Mouse (Mus musculus) layer of hippocampus, postnatal 25 days (tissue): ENCODE measurements around the gene Ppt1. TPM values are rescaled to one million over a fixed set of nuclear protein-coding genes. Genes with fewer than 3 reads are reported as not detected.
A peak's percentile ranks its signal among the peaks of the same experiment; 100 is the strongest.

ENCODE experiments used
- DNase-seq, 2 experiments: peaks; one replicate each; pipeline ENCODE4 v3.0.0; 2022; ENCODE audit warnings: mixed read lengths in 2 of 2, low spot score in 1 of 2; ENCODE audit errors: extremely low spot score in 1 of 2
- total RNA-seq, 2 experiments: library from RNA; stranded (reverse); gene quantifications; 2 replicates each; pipeline ENCODE4 v1.2.3; 2021

Ppt1 gene
- total RNA-seq, 2 experiments from 2014 or later = 80.2 to 83.5 TPM

GRCm38 (mm10) chr4:122868041-122868440 is 32.0 kb downstream of the Ppt1 start:
- DNase-seq = no peak

DNA sequence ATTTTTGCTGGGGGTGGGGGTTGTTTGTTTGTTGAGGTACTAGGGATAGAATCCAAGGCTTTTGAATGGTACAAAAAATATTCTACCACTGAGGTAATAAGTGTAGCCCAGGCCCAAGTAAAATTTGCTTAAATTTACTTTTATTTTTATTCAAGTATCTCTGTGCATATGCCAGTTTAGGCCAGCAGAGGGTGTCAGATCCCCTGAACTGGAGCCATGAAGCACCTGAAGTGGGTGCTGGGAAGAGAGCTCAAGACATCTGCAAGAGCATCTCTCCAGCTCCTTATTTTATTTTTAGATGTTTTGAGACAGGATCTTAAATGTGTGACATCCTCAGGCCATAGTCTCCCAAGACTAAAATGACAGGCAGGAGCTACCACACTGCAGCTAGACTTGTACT is 34.0 kb downstream of the Ppt1 start:
- DNase-seq = no peak

DNA sequence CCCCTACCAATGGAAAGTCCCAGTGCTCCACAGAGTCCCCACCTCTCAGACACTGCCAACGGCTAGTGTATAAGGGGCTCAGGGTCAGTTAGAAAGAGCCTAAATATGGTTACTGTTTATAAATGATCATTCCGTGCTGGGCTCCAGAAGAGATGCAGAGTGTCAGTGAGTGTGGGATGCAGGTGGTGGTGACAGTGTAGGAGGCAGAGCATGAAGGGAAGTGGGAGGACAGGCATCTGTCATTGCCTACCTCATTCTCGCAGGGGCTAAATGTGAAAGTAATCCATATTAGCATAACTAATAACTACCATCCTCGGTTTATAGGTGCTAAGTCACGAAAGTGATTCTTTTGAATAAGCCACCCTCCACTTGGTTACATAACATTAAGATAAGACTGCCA is 34.7 kb downstream of the Ppt1 start:
- no peak for DNase-seq

DNA sequence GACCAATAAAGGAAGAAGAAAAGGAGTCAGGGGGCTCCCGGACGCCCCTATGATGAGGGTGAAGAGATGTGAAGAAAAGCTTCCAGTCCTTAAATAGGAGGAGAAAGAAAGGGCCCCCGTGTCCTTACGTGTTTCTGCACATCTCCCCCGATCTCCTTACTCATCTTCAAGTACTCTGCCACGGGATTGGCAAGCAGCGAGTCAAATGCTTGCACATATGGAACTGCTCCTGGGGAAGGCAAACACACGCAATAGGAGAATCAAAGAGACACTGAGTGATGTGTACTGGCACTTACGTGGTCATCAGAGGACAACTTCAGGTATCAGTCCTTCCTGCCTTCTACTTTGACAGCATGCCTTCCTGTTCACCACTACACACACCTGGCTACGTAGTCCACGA is 35.2 kb downstream of the Ppt1 start:
- DNase-seq = no peak

DNA sequence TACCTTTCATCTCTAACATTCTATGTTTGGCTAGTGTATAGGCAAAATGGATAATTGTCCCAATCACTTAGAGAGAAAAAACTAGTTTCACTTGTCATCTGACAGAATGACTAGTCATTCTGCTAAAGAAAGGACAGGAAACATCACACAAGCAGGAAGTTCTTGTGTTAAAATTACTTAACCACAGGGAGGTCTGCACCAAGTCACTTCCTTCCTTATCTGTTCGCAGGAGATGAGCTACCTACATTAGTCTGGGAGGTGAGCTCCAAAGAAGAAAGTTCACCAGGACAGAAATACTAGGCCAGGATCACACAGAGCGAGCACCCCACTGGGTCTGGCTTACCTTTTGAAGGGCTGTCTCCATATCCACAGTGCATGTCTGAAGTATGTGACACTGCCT is 35.9 kb downstream of the Ppt1 start:
- no peak for DNase-seq

DNA sequence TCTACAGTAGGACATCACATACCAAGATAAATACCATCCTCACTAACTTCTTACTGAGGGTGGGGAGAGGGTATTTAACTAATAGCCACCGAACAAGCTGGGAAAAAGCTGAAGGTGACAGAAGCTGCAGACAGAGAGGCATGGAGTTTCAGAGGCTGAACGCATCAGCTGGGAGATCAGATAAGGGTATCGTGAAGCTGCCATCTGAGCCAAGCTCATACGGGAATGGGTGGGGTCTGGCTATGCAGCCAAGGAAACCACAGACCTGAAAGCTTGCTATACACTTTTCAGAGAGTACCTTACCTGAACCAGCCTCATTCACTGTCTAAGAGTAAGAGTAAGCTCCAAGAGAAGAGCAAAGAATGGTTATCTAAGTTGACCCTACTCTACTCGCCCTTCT is 37.0 kb downstream of the Ppt1 start:
- no peak for DNase-seq

GRCm38 (mm10) chr4:122873512-122873911 is 37.5 kb downstream of the Ppt1 start:
- no peak for DNase-seq

- DNase-seq = no peak
These were observed 42.5 kb downstream of the Ppt1 start for GRCm38 (mm10) chr4:122878333-122879070.

- DNase-seq = no peak
These were observed 46.5 kb downstream of the Ppt1 start for GRCm38 (mm10) chr4:122882544-122882943.

DNA sequence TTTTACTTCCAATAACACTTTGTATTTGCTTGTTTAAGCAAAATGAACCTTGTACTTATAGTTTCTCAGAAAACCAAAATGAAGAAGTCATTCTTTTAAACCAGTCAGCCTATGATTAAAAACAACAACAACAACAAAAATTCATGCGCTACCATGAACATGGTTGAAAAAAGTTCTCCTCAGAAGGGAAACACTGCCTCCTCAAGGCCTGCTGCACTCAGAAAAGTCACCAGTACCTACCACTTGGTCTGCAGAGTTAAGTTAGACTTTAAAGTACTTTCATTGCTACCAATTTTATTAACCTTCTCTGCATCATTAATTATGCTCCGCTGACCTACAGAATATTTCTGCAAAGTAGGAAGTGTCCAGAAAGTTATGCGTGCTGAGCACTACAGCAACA is 47.3 kb downstream of the Ppt1 start:
- DNase-seq = no peak

GRCm38 (mm10) chr4:122884051-122884450 is 48.0 kb downstream of the Ppt1 start:
- no peak for DNase-seq

DNA sequence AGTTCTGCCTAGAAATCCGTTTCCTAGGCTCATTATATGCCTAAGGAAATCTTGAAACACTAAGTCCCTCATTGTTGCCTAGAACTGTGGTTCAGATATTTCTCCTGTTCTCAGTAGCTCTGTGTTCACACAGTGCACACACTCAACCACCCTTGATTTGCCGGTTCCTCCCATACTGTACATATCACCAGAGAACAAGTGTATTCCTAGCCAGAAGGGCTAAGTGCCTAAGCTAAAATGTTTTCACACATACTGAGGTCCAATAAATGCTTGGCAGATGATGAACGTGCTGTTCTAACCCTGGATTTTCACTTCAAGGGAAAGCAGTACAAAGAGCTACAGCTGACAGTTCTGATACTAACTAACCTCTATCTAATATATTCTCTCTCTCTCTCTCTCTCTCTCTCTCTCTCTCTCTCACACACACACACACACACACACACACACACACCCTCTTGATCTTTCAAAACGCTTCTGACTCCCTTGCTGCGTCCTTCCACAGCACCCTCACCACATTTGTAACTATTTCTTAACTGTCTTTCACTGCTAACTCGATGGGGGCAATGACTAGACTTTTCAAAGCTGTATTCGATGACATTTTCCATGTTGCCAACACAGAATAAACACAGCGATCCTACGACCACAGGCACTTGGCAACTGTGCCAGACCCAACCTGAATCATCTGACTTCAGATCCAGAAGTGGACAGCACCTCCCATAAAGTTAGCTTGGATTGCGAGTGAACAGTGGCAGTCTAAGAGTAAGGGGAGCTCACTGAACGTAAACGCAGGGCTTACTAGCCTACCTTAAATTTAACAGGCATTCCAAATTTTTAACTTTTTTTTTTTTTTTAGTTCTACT is 48.7 kb downstream of the Ppt1 start:
- no peak for DNase-seq

DNA sequence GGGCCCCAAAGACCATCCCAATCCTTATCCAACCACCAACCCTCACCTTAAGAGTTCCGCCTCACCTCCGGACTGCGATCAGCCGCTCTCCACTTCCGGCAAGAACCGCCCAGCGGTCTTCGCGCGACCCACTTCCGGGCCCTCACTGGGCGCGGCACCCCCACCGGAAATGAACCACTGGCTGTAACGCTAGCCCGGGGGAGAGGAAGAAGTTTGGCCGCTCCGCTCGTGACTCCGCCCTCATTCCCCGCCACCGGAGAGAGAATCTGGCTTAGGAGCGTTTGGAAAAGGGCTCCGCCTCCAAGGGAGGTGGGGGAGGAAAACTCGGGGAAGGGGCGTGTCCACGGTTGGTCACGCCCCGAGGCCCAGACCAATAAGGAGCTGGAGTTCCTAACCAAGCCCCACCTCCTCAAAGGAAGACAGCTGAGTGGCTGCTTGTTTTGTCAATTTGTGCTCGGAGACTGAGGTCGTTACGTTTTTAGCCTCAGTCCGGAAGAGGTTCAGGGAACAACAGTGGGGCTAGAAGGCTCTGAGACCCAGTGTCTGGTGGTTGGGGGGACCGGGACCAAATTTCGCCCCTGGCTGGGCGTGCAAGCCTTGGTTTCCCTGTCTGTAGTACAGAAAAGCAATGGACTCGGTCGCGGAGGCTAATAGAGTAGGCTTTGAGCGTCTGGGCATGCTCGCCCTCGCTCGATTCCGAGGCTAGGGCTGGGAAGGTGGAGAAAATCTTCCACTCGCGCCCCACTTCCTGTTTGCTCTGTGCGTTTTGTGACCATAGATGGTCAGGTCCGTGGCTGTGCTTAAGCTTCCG is 49.9 kb downstream of the Ppt1 start, which contains the start of gene Cap1:
TSS of gene Cap1 (minus strand) at position 289 of the 811 bp plus-strand sequence.
- DNase-seq = peak; percentile 82 to 93

- DNase-seq = peak in 1 of 2 experiments; percentile 40
These were observed 50.7 kb downstream of the Ppt1 start for GRCm38 (mm10) chr4:122886579-122887254.

DNA sequence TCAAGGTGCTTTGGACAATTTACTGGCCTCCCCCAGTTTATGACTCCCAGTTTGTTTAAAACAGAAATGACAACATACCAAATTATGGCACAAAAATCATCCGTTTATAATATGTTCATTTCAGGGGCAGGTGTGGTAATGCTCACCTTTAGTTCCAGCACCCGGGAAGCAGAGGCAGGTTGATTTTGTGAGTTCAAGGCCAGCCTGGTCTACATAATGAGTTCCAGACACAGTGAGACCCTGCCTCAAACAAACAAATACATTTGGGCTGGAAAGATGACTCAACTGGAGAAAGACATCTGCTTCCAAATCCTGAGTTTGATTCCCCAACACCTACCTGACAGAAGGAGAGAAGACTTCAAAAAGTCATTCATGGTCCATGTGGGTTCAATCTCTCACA is 51.3 kb downstream of the Ppt1 start:
- no peak for DNase-seq

DNA sequence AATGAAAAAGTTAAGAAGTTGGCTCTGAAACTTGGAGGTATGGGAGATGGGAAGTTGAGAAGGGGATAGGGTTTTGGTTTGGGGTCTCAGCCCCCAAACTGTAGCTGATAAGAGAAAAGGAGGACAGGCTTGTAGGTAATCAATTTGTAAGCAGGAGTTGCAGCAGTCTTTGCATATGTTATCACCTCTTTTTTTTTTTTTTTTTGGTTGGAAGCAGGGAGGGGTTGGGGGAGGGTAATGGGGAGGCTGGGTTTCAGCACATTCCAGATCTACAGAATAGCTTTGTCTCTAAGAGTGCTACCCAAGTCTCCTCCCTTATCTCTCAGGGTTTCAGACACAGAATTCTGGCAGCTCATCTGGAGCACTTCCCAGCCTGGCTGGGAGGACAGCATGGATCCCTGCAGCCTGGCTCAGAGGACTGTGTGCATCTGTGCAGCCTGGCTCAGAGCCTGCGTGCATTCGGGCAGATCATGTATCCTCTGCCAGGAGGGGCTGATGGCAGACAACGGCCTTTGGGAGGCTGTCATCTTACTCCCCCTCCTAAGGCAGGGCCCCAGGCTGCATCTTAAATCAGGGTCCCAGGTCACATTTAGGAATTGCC is 54.9 kb downstream of the Ppt1 start:
- DNase-seq = peak; percentile 61 to 68

DNA sequence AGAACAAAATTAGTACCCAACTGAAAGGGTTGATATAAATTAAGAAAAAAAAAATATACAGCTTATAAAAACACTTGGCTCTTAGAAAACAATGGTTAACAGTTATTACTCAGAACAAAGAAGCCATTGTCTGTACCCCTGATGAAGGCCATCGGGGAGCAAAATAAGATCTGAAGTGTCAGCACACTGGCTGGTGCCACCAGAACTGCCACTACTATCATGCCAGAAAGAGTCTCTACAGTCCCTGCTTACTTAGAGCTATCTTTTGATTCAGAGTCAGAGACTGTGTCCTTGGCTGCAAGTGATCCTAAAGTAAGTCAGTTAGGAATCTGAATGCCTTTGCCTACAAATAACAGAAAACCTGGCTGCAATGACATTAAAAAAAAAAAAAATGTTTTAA is 55.6 kb downstream of the Ppt1 start:
- no peak for DNase-seq

- no peak for DNase-seq
These were observed 56.1 kb downstream of the Ppt1 start for GRCm38 (mm10) chr4:122892157-122892556.

DNA sequence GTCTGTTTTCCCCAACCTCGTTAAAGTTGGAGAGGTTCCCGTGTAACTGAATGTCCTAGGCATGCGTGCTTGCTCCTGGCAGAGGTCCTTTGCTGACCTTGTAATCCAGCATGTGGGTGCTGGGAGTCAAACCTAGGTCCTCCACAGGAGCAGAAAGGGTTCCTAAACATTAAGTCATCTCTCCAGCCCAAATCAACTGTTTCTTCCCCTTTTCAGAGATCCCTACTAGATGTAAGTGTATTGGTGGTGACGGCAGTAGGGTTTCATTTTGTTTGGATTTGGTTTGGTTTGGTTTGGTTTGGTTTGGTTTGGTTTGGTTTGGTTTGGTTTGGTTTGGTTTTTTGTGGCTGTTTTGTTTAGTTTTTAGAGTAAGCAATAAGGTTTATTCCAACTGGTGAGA is 61.7 kb downstream of the Ppt1 start:
- DNase-seq = no peak

- peak in 1 of 2 experiments; percentile 83 for DNase-seq
These were observed 62.3 kb downstream of the Ppt1 start for GRCm38 (mm10) chr4:122898313-122898712.
